Mouse (Mus musculus) liver, adult 2 months (tissue): Measurements from ENCODE around the gene Atrnl1. TPM values are rescaled to one million over a fixed set of nuclear protein-coding genes. Genes with fewer than 3 reads are reported as not detected.
A peak's percentile ranks its signal among the peaks of the same experiment; 100 is the strongest.
"Not testable (repeated sequence)": the region's sequence is repeated elsewhere in the genome, so short reads cannot be mapped to it uniquely, and the experiment has no call there.

Experiments used
- DNase-seq: peaks from one replicate; pipeline ENCODE4 v3.0.0-alpha.2; 2011; ENCODE audit warnings: low read depth, low spot score; ENCODE audit errors: extremely low read depth
- H3K27ac ChIP-seq: fragments of 200-500 bp; replicated peaks from 2 replicates; pipeline ENCODE4 v1.5.1; 2012; ENCODE audit warnings: low read depth, mild to moderate bottlenecking, control low read depth, inconsistent platforms, low read length; ENCODE audit not compliant: insufficient read depth
- H3K27me3 ChIP-seq: fragments of 200-500 bp; 2 replicates; pipeline ENCODE4 v1.6.1; 2012; ENCODE audit warnings: mild to moderate bottlenecking, moderate library complexity, low read length, inconsistent platforms; ENCODE audit not compliant: control insufficient read depth, insufficient read depth
- H3K36me3 ChIP-seq: fragments of 200-500 bp; 2 replicates; pipeline ENCODE4 v1.6.1; 2012; ENCODE audit warnings: low read length, inconsistent platforms; ENCODE audit not compliant: control insufficient read depth, insufficient read depth
- H3K4me1 ChIP-seq: fragments of 200-500 bp; 2 replicates; pipeline ENCODE4 v1.6.1; 2011; ENCODE audit warnings: low read length; ENCODE audit not compliant: control insufficient read depth, insufficient read depth
- H3K4me3 ChIP-seq: fragments of 200-500 bp; 2 replicates; pipeline ENCODE4 v1.5.1; 2011; ENCODE audit warnings: low read depth, mild to moderate bottlenecking, control low read depth, low read length, moderate library complexity; ENCODE audit not compliant: insufficient read depth
- H3K79me2 ChIP-seq: fragments of 200-500 bp; 2 replicates; pipeline ENCODE4 v1.6.1; 2012; ENCODE audit warnings: inconsistent platforms, mild to moderate bottlenecking, low read length, moderate library complexity; ENCODE audit not compliant: control insufficient read depth, insufficient read depth
- H3K9ac ChIP-seq: fragments of 200-500 bp; 2 replicates; pipeline ENCODE4 v1.6.1; 2012; ENCODE audit warnings: low read depth, mild to moderate bottlenecking, control low read depth, inconsistent platforms, low read length
- CTCF ChIP-seq: fragments of 200-500 bp; IDR thresholded peaks from 2 replicates; pipeline ENCODE4 v1.5.1; 2011; ENCODE audit warnings: low read depth, low read length, control low read depth
- POLR2A ChIP-seq: fragments of 200-500 bp; IDR thresholded peaks from 2 replicates; pipeline ENCODE4 v1.6.1; 2011; ENCODE audit warnings: low read length, control low read depth; ENCODE audit not compliant: insufficient read depth; ENCODE audit errors: extremely low read depth
- WGBS: fragments of 180-500 bp; shearing (Covaris S2); methylation state at CpG from one replicate; pipeline ENCODE4 v1.1.7; 2018; 5-methylcytosine and 5-hydroxymethylcytosine counted together
- polyA plus RNA-seq: library from polyadenylated mRNA; depleted of rRNA; stranded (reverse); fragments of >200 nt; gene quantifications from 2 replicates; pipeline ENCODE4 v1.2.3, GENCODE M21; 2012
- total RNA-seq: library from RNA; depleted of rRNA; stranded (reverse); fragments of >200 nt; gene quantifications from 2 replicates; pipeline ENCODE4 v1.2.3, GENCODE M21; 2014

The Atrnl1 gene
- total and polyA plus RNA-seq, 2 experiments = 5.2 to 25.4 TPM

- H3K4me3 ChIP-seq = no peak overlapping the region
- H3K27ac ChIP-seq = peak overlapping the region; percentile 90
- DNase-seq = peak; percentile 97
- TF ChIP-seq CTCF = no peak
- TF ChIP-seq POLR2A = no peak
- H3K4me1 ChIP-seq = peaks cover 11% of the 10 kb centered on the region
- peak overlapping the region; percentile 58 for H3K9ac ChIP-seq
- WGBS = 27% methylated on average over 4 of the region's 4 CpGs
- H3K79me2 ChIP-seq = no peaks in the 10 kb centered on the region
- H3K36me3 ChIP-seq = no peaks in the 10 kb centered on the region
- H3K27me3 ChIP-seq = no peaks in the 10 kb centered on the region
Observed at GRCm38 (mm10) chr19:58043550-58043949, 432.7 kb downstream of the Atrnl1 start.

GRCm38 (mm10) chr19:58044816-58045215, 434.0 kb downstream of the Atrnl1 start:
- Histone ChIP-seq H3K36me3 (no peaks in the 10 kb centered on the region), H3K27me3 (no peaks in the 10 kb centered on the region), H3K27ac (no peak overlapping the region), H3K4me3 (no peak overlapping the region), H3K4me1 (peaks cover 14% of the 10 kb centered on the region), H3K79me2 (no peaks in the 10 kb centered on the region), H3K9ac (no peak overlapping the region)
- 96% methylated on average over 5 of the region's 5 CpGs for WGBS
- TF ChIP-seq POLR2A (no peak), CTCF (no peak)
- DNase-seq = no peak

GRCm38 (mm10) chr19:58046656-58047055, 435.8 kb downstream of the Atrnl1 start:
- 94% methylated on average over 7 of the region's 7 CpGs for WGBS
- no peak overlapping the region for H3K27ac ChIP-seq
- no peaks in the 10 kb centered on the region for H3K79me2 ChIP-seq
- H3K36me3 ChIP-seq = no peaks in the 10 kb centered on the region
- H3K9ac ChIP-seq = no peak overlapping the region
- no peak for TF ChIP-seq CTCF
- no peak for TF ChIP-seq POLR2A
- peaks cover 17% of the 10 kb centered on the region for H3K4me1 ChIP-seq
- H3K27me3 ChIP-seq = no peaks in the 10 kb centered on the region
- H3K4me3 ChIP-seq = no peak overlapping the region
- DNase-seq = no peak

- WGBS = 33% methylated on average over 9 of the region's 9 CpGs
- H3K4me1 ChIP-seq = not testable (repeated sequence)
- 0 out of 2 replicates have a peak overlapping the region, but pooled peaks have one; percentile 22 for H3K27ac ChIP-seq
Observed at GRCm38 (mm10) chr19:58050410-58050809, 439.6 kb downstream of the Atrnl1 start.

GRCm38 (mm10) chr19:58050986-58051385, 440.2 kb downstream of the Atrnl1 start:
- Histone ChIP-seq H3K27me3 (no peaks in the 10 kb centered on the region), H3K4me3 (no peak overlapping the region), H3K79me2 (no peaks in the 10 kb centered on the region), H3K4me1 (peaks cover 6% of the 10 kb centered on the region; the same call in 1 of the 2 replicates), H3K36me3 (no peaks in the 10 kb centered on the region), H3K9ac (no peak overlapping the region), H3K27ac (no peak overlapping the region)
- TF ChIP-seq POLR2A = no peak
- TF ChIP-seq CTCF = no peak
- 98% methylated on average over 8 of the region's 8 CpGs for WGBS
- DNase-seq = no peak

More at GRCm38 (mm10) chr19:58050410-58050809, 439.6 kb downstream of the Atrnl1 start:
- not testable (repeated sequence) for H3K4me3 ChIP-seq, H3K9ac ChIP-seq, H3K79me2 ChIP-seq, H3K27me3 ChIP-seq, H3K36me3 ChIP-seq
- DNase-seq = peak; percentile 98

GRCm38 (mm10) chr19:58051905-58052304, 441.1 kb downstream of the Atrnl1 start:
- no peak overlapping the region for H3K27ac ChIP-seq
- no peak for TF ChIP-seq CTCF
- no peak for TF ChIP-seq POLR2A
- H3K4me3 ChIP-seq = no peak overlapping the region
- peaks cover 6% of the 10 kb centered on the region; the same call in 1 of the 2 replicates for H3K4me1 ChIP-seq
- no peak for DNase-seq
- H3K9ac ChIP-seq = no peak overlapping the region
- 99% methylated on average over 13 of the region's 13 CpGs for WGBS
- H3K79me2 ChIP-seq = no peaks in the 10 kb centered on the region
- no peaks in the 10 kb centered on the region for H3K27me3 ChIP-seq
- no peaks in the 10 kb centered on the region for H3K36me3 ChIP-seq
